Mouse (Mus musculus): Measurements from ENCODE around the gene Atp8b4. TPM values are rescaled to one million over a fixed set of nuclear protein-coding genes. Genes with fewer than 3 reads are reported as not detected.

The Atp8b4 gene
- total RNA-seq, 2 experiments from 2014 or later = 0.17 to 0.20 TPM

GRCm38 (mm10) chr2:126316942-126317341, 183.5 kb downstream of the Atp8b4 start:
- intact Hi-C loops (cut with DNase I) = no loop called here
- no peak for DNase-seq

- intact Hi-C loops (cut with DNase I) = no loop called here
These were observed 184.1 kb downstream of the Atp8b4 start for GRCm38 (mm10) chr2:126316346-126316745.

GRCm38 (mm10) chr2:126311056-126311455, 189.4 kb downstream of the Atp8b4 start:
- intact Hi-C loops (cut with DNase I) = no loop called here
- DNase-seq = no peak

More at GRCm38 (mm10) chr2:126316346-126316745, 184.1 kb downstream of the Atp8b4 start:
- DNase-seq = no peak

DNA sequence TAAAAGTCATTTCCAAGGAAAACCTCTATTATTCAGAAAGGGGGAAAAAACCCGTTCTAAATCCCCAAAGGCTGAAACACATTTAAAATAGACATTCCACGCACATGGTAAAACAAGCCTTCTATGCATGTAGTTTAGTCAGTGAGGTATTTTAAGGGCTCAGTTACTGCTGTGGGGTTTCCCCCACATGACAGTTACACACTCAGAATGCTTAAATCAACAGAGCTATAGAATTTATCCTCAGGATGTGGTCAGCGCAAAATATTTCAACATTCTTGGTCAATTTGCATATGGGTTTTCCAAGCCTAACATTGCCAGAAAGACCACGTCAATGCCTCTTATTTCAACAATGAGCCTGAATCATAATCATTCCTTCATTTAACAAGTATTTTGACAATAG, 190.5 kb downstream of the Atp8b4 start:
- intact Hi-C loops (cut with DNase I) = no loop called here
- DNase-seq = no peak

- intact Hi-C loops (cut with DNase I) = no loop called here
- no peak for DNase-seq
These were observed 195.9 kb downstream of the Atp8b4 start for GRCm38 (mm10) chr2:126304621-126305020.

GRCm38 (mm10) chr2:126303226-126303625, 197.2 kb downstream of the Atp8b4 start:
- DNase-seq = no peak
- intact Hi-C loops (cut with DNase I) = no loop called here

GRCm38 (mm10) chr2:126302381-126302780, 198.1 kb downstream of the Atp8b4 start:
- intact Hi-C loops (cut with DNase I) = no loop called here
- DNase-seq = no peak

DNA sequence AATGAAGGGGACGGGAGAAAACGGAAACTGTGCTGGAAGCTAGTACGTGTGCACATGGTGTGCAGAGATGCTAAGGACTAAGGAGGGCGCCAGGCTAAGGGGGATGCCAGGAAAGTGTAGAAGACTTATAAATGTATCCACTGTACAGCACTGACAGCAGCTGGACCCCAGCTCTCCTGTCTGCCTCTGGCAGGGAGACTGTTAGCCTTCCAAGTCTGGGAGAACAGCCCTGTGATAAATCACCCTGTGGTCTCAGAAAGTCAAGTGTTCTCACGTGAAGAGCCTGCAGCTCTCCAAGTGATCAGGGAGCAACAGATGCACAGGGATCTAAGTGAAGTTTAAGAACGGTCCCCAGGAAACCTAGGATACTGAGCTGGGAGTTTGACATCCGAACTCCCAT, 209.8 kb downstream of the Atp8b4 start:
- no peak for DNase-seq
- intact Hi-C loops (cut with DNase I) = no loop called here

DNA sequence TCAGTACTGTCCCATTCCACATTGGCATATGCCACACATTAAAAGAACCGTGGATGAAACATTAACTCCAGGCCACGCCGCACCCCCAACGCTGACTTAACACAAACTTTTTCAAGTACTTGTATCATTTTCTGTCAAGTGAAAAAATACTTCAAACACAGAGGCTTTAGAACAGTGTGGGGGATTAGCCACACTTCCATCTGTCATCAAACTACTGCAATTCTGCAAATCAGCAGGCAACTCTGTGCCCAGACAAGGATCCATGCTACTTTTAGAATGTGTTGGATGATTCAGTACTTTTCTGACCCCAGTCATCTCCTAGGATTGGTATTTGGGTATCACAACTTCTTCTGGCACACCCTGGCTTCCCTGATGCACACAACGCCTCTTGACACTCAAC, 212.5 kb downstream of the Atp8b4 start:
- intact Hi-C loops (cut with DNase I) = no loop called here
- DNase-seq = no peak

GRCm38 (mm10) chr2:126286420-126286819, 214.1 kb downstream of the Atp8b4 start:
- no peak for DNase-seq

GRCm38 (mm10) chr2:126284071-126284470, 216.4 kb downstream of the Atp8b4 start:
- no peak for DNase-seq
- intact Hi-C loops (cut with DNase I) = no loop called here

More at GRCm38 (mm10) chr2:126286420-126286819, 214.1 kb downstream of the Atp8b4 start:
- intact Hi-C loops (cut with DNase I) = no loop called here

GRCm38 (mm10) chr2:126283086-126283485, 217.4 kb downstream of the Atp8b4 start:
- intact Hi-C loops (cut with DNase I) = no loop called here
- no peak for DNase-seq

DNA sequence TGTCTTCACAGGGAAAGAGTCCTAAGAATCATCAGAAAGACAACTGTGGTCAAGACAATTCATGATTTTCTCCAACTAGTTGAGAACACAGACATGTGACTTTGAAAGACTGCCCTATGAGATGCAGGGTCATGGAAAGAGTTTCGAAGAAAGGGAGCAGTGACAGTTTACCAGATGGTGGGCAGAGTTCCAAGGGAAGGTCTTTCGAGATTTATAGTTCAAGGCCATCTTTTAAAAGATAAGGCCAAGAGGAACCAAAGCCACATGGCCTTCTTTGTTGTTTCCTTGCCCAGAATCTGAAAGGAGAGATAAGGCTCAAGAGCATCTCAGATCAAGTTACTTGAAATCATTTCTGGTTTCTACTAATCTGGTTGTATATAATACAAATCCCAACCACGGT, 225.0 kb downstream of the Atp8b4 start:
- intact Hi-C loops (cut with DNase I) = no loop called here
- DNase-seq = no peak

DNA sequence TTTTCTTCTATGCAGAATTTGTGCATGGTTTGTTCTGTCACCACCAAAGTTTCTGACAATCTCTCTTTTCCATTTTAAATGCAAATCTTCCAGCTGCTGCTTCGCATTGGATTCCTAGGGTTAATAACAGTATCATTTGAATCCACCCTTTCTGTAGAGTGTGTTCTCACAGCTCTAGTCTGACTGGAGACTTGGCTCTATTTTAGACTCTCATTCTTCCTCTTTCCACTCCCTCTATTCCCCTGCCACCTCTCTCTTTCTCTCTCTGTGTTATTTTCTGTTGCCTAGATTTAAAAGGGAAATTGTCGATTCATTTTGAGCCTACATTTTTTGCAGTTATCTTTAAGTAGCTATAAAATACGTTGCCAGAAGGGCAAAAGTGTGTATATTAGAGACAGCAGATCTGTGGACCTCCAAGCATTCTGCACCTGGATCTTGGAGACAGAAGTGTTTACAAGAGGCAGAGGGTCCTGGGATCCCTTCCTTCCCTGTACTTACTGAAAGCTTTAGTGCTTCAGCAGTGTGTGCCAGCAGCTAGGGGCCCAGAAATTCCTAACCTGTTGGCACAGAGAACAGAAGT, 225.6 kb downstream of the Atp8b4 start:
- no peak for DNase-seq
- intact Hi-C loops (cut with DNase I) = no loop called here

DNA sequence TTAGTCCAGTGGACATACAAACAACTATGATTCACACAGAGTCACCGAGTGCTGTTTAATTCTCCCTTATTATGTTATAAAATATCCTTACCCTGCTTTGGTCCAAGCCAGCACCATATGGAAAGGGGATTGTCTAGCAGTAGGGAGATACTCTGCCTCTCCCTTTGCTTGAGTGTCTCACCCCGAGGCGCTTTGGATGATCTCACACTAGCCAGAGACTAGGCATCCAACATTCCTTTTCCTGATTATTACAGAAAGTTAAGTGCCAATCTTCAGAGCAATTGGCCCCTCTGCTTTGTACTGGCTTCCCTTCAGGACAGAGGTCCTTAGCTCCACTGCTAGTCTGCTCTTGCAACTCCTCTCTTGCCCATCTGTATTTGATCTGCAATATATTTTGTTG, 226.2 kb downstream of the Atp8b4 start:
- intact Hi-C loops (cut with DNase I) = no loop called here
- peak in 1 of 2 experiments; percentile 6 for DNase-seq

Other genes with a start within 250 kb of the Atp8b4 start
- gene Slc27a2, start 51.7 kb upstream of the Atp8b4 start, total RNA-seq (2021) = not detected
- 1 to 10 TPM in 1 of 2 experiments, under 1 TPM in 1; 0.44 to 1.4 TPM for gene Hdc, start 118.6 kb upstream of the Atp8b4 start, total RNA-seq (2021)
- 1 to 10 TPM; 5.8 to 6.4 TPM for gene Gabpb1, start 175.7 kb upstream of the Atp8b4 start, total RNA-seq (2021)
- 10 to 100 TPM; 13.9 to 15.6 TPM for gene Usp8, start 206.7 kb upstream of the Atp8b4 start, total RNA-seq (2021)

Measured in gastrocnemius, postnatal 36 days (tissue).